Mouse (Mus musculus) kidney, postnatal 0 days (tissue): ENCODE data around the gene Iqschfp. TPM values are rescaled to one million over a fixed set of nuclear protein-coding genes. Genes with fewer than 3 reads are reported as not detected.
A peak's percentile ranks its signal among the peaks of the same experiment; 100 is the strongest.

ENCODE experiments used
- ATAC-seq: fragments of 200-750 bp; cut with Nextera tagmentation; replicated peaks from 2 replicates; pipeline ENCODE4 v1.8.0; 2017; ENCODE audit warnings: low read depth, moderate number of reproducible peaks, moderate TSS enrichment, moderate library complexity; ENCODE audit not compliant: low FRiP score
- DNase-seq: peaks from one replicate; pipeline ENCODE4 v3.0.0-alpha.2; 2016; ENCODE audit warnings: low spot score
- H3K27ac ChIP-seq: fragments of 300-500 bp; sonication (generic); 2 replicates; pipeline ENCODE4 v1.5.1; 2014; ENCODE audit warnings: mild to moderate bottlenecking
- H3K27me3 ChIP-seq: fragments of 300-500 bp; sonication (generic); 2 replicates; pipeline ENCODE4 v1.6.1; 2014; ENCODE audit warnings: low read length, mixed read lengths; ENCODE audit not compliant: insufficient read depth
- H3K36me3 ChIP-seq: fragments of 300-500 bp; sonication (generic); 2 replicates; pipeline ENCODE4 v1.6.1; 2014; ENCODE audit warnings: low read length, mixed read lengths; ENCODE audit not compliant: insufficient read depth
- H3K4me1 ChIP-seq: fragments of 300-500 bp; sonication (generic); replicated peaks from 2 replicates; pipeline ENCODE4 v1.6.1; 2014; ENCODE audit warnings: antibody characterized with exemption, low read length, mixed read lengths; ENCODE audit not compliant: insufficient read depth
- H3K4me2 ChIP-seq: fragments of 300-500 bp; sonication (generic); 2 replicates; pipeline ENCODE4 v1.6.1; 2014; ENCODE audit warnings: mild to moderate bottlenecking, low read length, moderate library complexity, mixed read lengths
- H3K4me3 ChIP-seq: fragments of 300-500 bp; sonication (generic); replicated peaks from 2 replicates; pipeline ENCODE4 v1.5.1; 2014; ENCODE audit warnings: low read depth, low read length
- H3K9ac ChIP-seq: fragments of 300-500 bp; sonication (generic); 2 replicates; pipeline ENCODE4 v1.6.1; 2014; ENCODE audit warnings: low read depth, low read length
- H3K9me3 ChIP-seq: fragments of 300-500 bp; sonication (generic); replicated peaks from 2 replicates; pipeline ENCODE4 v1.6.1; 2016; ENCODE audit warnings: low read length, inconsistent platforms, mixed read lengths
- CTCF ChIP-seq: IDR thresholded peaks from 2 replicates; pipeline ENCODE4 v1.5.1; 2016; ENCODE audit warnings: antibody characterized with exemption, low read depth, mild to moderate bottlenecking, moderate library complexity
- WGBS: fragments of 180-500 bp; shearing (Covaris S2); extraction: QIAGEN DNeasy Blood & Tissue Kit; methylation state at CpG from one replicate; pipeline ENCODE4 v1.1.7; 2014; 5-methylcytosine and 5-hydroxymethylcytosine counted together
- polyA plus RNA-seq: library from polyadenylated mRNA; unstranded; fragments of >200 nt; fragmentation: Nextera tagmentation; extraction: Ambion mirVana; gene quantifications from 2 replicates; pipeline ENCODE4 v1.2.1, GENCODE M21; 2015

Gene Iqschfp
- polyA plus RNA-seq, 1 experiment from 2014 or later, result 0.05 TPM

GRCm38 (mm10) chr3:67961934-67962639 is 70.1 kb downstream of the Iqschfp start:
- ATAC-seq, result no peak
- Histone ChIP-seq H3K36me3 (no peaks in the 10 kb centered on the region), H3K27ac (no peak overlapping the region), H3K27me3 (no peaks in the 10 kb centered on the region), H3K9me3 (no peaks in the 10 kb centered on the region), H3K4me3 (no peak overlapping the region), H3K4me2 (no peak overlapping the region), H3K9ac (no peak overlapping the region), H3K4me1 (no peaks in the 10 kb centered on the region)
- WGBS, result 89% methylated on average over 6 of the region's 6 CpGs
- TF ChIP-seq CTCF, result no peak
- DNase-seq, result no peak

- Histone ChIP-seq H3K9ac (no peak overlapping the region), H3K4me2 (no peak overlapping the region), H3K4me3 (no peak overlapping the region), H3K4me1 (no peaks in the 10 kb centered on the region), H3K9me3 (no peaks in the 10 kb centered on the region), H3K36me3 (no peaks in the 10 kb centered on the region), H3K27ac (no peak overlapping the region), H3K27me3 (no peaks in the 10 kb centered on the region)
- DNase-seq, result no peak
- WGBS, result 91% methylated on average over 2 of the region's 2 CpGs
- no peak for TF ChIP-seq CTCF
- no peak for ATAC-seq
Measured at GRCm38 (mm10) chr3:67974340-67974998, 82.4 kb downstream of the Iqschfp start.

GRCm38 (mm10) chr3:67980006-67980405 is 88.0 kb downstream of the Iqschfp start:
- no peaks in the 10 kb centered on the region for H3K36me3 ChIP-seq
- ATAC-seq, result no peak
- H3K27me3 ChIP-seq, result no peaks in the 10 kb centered on the region
- H3K9me3 ChIP-seq, result no peaks in the 10 kb centered on the region
- no peak overlapping the region for H3K27ac ChIP-seq
- 90% methylated on average over 1 of the region's 1 CpGs for WGBS
- DNase-seq, result no peak
- TF ChIP-seq CTCF, result peak; percentile 15; the same call in 1 of the 2 replicates
- no peak overlapping the region for H3K4me3 ChIP-seq
- no peak overlapping the region for H3K4me2 ChIP-seq
- H3K4me1 ChIP-seq, result no peaks in the 10 kb centered on the region
- no peak overlapping the region for H3K9ac ChIP-seq

- H3K4me3 ChIP-seq, result no peak overlapping the region
- no peak for TF ChIP-seq CTCF
- 28% methylated on average over 12 of the region's 12 CpGs for WGBS
- ATAC-seq (no peak), DNase-seq (no peak)
- no peak overlapping the region for H3K4me2 ChIP-seq
- H3K4me1 ChIP-seq, result no peaks in the 10 kb centered on the region
- no peaks in the 10 kb centered on the region for H3K27me3 ChIP-seq
- H3K9me3 ChIP-seq, result no peaks in the 10 kb centered on the region
- H3K27ac ChIP-seq, result no peak overlapping the region
- no peaks in the 10 kb centered on the region for H3K36me3 ChIP-seq
- no peak overlapping the region for H3K9ac ChIP-seq
Measured at GRCm38 (mm10) chr3:67983329-67983728, 91.3 kb downstream of the Iqschfp start.

GRCm38 (mm10) chr3:68002415-68002814 is 110.4 kb downstream of the Iqschfp start:
- H3K4me2 ChIP-seq, result no peak overlapping the region
- H3K4me1 ChIP-seq, result no peaks in the 10 kb centered on the region
- no peak for TF ChIP-seq CTCF
- H3K36me3 ChIP-seq, result no peaks in the 10 kb centered on the region
- H3K27me3 ChIP-seq, result no peaks in the 10 kb centered on the region
- WGBS, result 83% methylated on average over 4 of the region's 4 CpGs
- H3K9me3 ChIP-seq, result no peaks in the 10 kb centered on the region
- DNase-seq (no peak), ATAC-seq (no peak)
- no peak overlapping the region for H3K4me3 ChIP-seq
- no peak overlapping the region for H3K9ac ChIP-seq
- H3K27ac ChIP-seq, result no peak overlapping the region

- ATAC-seq (no peak), DNase-seq (no peak)
- TF ChIP-seq CTCF, result no peak
- Histone ChIP-seq H3K9ac (no peak overlapping the region), H3K36me3 (no peaks in the 10 kb centered on the region), H3K4me1 (no peaks in the 10 kb centered on the region), H3K4me3 (no peak overlapping the region), H3K27ac (no peak overlapping the region), H3K27me3 (no peaks in the 10 kb centered on the region), H3K9me3 (no peaks in the 10 kb centered on the region), H3K4me2 (no peak overlapping the region)
Measured at GRCm38 (mm10) chr3:68012342-68012741, 120.3 kb downstream of the Iqschfp start.
